Comparison of ENCODE assay signal across 25 mouse cellular contexts in the genomic region with DNA sequence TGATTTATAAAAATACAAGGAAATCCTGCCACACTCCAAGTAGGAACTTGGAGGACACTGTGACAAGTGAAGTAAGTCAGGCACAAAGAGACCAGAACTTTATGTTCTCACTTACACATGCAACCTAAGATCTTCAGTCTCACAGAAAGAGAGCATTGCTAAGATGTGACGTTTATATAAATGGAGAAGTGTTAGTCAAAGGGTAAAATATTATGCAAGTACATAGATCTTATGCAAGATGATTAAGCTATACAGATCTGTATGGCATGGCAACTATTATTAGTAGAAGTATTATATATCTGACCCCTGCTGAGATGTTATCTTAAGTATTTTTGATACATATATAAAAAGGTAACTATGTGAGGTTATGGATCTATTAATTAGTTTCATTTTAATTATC.
"Had no signal": no experiment of that assay in that cellular context is flagged by ENCODE, and none has a peak within 500 bp of the region (broad histone marks: within the 10 kb centered on the region; RNA-seq: fewer than 3 reads in every experiment).

No protein-coding gene starts in this region.

- H3K4me1 ChIP-seq: liver, embryonic 15.5 days; lung, embryonic 15.5 days; megakaryocyte, embryonic 14.5 days; midbrain, embryonic 13.5 days; midbrain, embryonic 15.5 days; neural tube, embryonic 13.5 days; neural tube, embryonic 15.5 days had no signal

- H3K4me3 ChIP-seq: liver, embryonic 13.5 days; liver, embryonic 15.5 days; lung, embryonic 15.5 days; megakaryocyte, embryonic 14.5 days; midbrain, embryonic 13.5 days; midbrain, embryonic 15.5 days; myocyte; neural tube, embryonic 13.5 days; neural tube, embryonic 15.5 days; stomach, embryonic 15.5 days had no signal

- H3K27ac ChIP-seq: liver, embryonic 13.5 days; liver, embryonic 15.5 days; lung, embryonic 15.5 days; macrophage; midbrain, embryonic 13.5 days; midbrain, embryonic 15.5 days; neural tube, embryonic 13.5 days; neural tube, embryonic 15.5 days; stomach, embryonic 15.5 days; stomach, postnatal 0 days had no signal

- H3K27me3 ChIP-seq: liver, embryonic 13.5 days; liver, embryonic 15.5 days; lung, embryonic 15.5 days; midbrain, embryonic 15.5 days; neural tube, embryonic 13.5 days; neural tube, embryonic 15.5 days; stomach, embryonic 15.5 days had no signal

- ATAC-seq: liver, postnatal 0 days; lung, postnatal 0 days; midbrain, embryonic 13.5 days; midbrain, embryonic 15.5 days had no signal

- DNase-seq: liver, embryonic 13.5 days; liver, postnatal 0 days; lung, adult 2 months; lung, postnatal 14 days; lung, postnatal 36 days; retina, postnatal 1 day; right cerebral cortex, adult 18-20 months; right cerebral cortex, postnatal 25 days; right cerebral cortex, postnatal 4 days; spleen, adult 18-20 months; thymus, adult 2 months; thymus, postnatal 25 days; thymus, postnatal 4 days had no signal

- H3K36me3 ChIP-seq: liver, embryonic 13.5 days; liver, embryonic 15.5 days; lung, embryonic 15.5 days; midbrain, embryonic 13.5 days; midbrain, embryonic 15.5 days; neural tube, embryonic 13.5 days; neural tube, embryonic 15.5 days; stomach, embryonic 15.5 days had no signal

- H3K9me3 ChIP-seq: liver, embryonic 13.5 days; liver, embryonic 15.5 days; lung, embryonic 15.5 days; midbrain, embryonic 13.5 days; midbrain, embryonic 15.5 days; neural tube, embryonic 13.5 days; neural tube, embryonic 15.5 days; stomach, embryonic 15.5 days had no signal
